Mouse (Mus musculus) CD4-positive, CD25-positive, alpha-beta regulatory T cell, adult 4 months (primary cell): ENCODE data around the gene Pex13. TPM values are rescaled to one million over a fixed set of nuclear protein-coding genes. Genes with fewer than 3 reads are reported as not detected.
"Not testable (repeated sequence)": the region's sequence is repeated elsewhere in the genome, so short reads cannot be mapped to it uniquely, and the experiment has no call there.

Source experiments
- ATAC-seq: one replicate; pipeline ENCODE4 v1.8.0; 2017
- polyA plus RNA-seq, 2 experiments: library from polyadenylated mRNA; unstranded; fragments of 100-300 nt; shearing (Covaris generic); gene quantifications; one replicate each; pipeline ENCODE4 v1.2.1; 2017

Pex13 gene
- polyA plus RNA-seq, 2 experiments from 2014 or later: 9.1 to 11.3 TPM

- no peak for ATAC-seq
These were observed 18.3 kb downstream of the Pex13 start for GRCm38 (mm10) chr11:23647431-23647830.

GRCm38 (mm10) chr11:23634573-23634972 lies 31.2 kb downstream of the Pex13 start:
- ATAC-seq: no peak

- no peak for ATAC-seq
These were observed 31.9 kb downstream of the Pex13 start for GRCm38 (mm10) chr11:23633879-23634215.

GRCm38 (mm10) chr11:23632945-23633878 lies 32.5 kb downstream of the Pex13 start, which contains the start of gene 0610010F05Rik:
Gene 0610010F05Rik, minus strand, starts transcription at chr11:23633639.
- ATAC-seq: peak; percentile 98

- no peak for ATAC-seq
These were observed 35.1 kb downstream of the Pex13 start for GRCm38 (mm10) chr11:23630664-23631063.

GRCm38 (mm10) chr11:23618995-23619394 lies 46.8 kb downstream of the Pex13 start:
- ATAC-seq: no peak

- no peak for ATAC-seq
These were observed 51.2 kb downstream of the Pex13 start for GRCm38 (mm10) chr11:23614546-23614945.

- ATAC-seq: not testable (repeated sequence)
These were observed 58.5 kb downstream of the Pex13 start for GRCm38 (mm10) chr11:23607291-23607690.

Other genes starting within 250 kb of the Pex13 start
- gene Ahsa2, start 167.9 kb downstream of the Pex13 start, polyA plus RNA-seq: 10 to 100 TPM; 28.2 to 45.5 TPM
- not detected for gene 1700093K21Rik, start 144.8 kb downstream of the Pex13 start, polyA plus RNA-seq
- gene 0610010F05Rik, start 32.3 kb downstream of the Pex13 start, polyA plus RNA-seq: 1 to 10 TPM; 1.6 to 2.0 TPM
- 10 to 100 TPM; 20.7 to 22.2 TPM for gene Pus10, start 285 bp downstream of the Pex13 start, polyA plus RNA-seq
- 10 to 100 TPM; 24.2 to 25.8 TPM for gene Rel, start 105.0 kb upstream of the Pex13 start, polyA plus RNA-seq
- 10 to 100 TPM; 40.4 to 52.4 TPM for gene Papolg, start 229.3 kb upstream of the Pex13 start, polyA plus RNA-seq